Comparison of ENCODE assay signal across 8 mouse cellular contexts in genomic region chr7:144284241-144285065, GRCm38 (mm10).
DNase-seq lines count a peak whose midpoint lies in the region; ATAC-seq and TF ChIP-seq lines count a peak whose summit lies in the region.

No protein-coding gene starts in this region.

- H3K9ac ChIP-seq in stomach, postnatal 0 days (ENCODE audit: low read length): 0 out of 2 replicates have a peak overlapping the region, but pooled peaks have one; percentile 13

- peak; percentile 68 to 74 for DNase-seq in cerebellum, postnatal 25 days
- DNase-seq in cerebellum, adult 9-10 months: no peak
- peak; percentile 12 for DNase-seq in adrenal gland, postnatal 25 days
- DNase-seq in frontal cortex, adult 2 months (ENCODE audit: extremely low spot score in 1 of 2, low spot score in 1 of 2): peak; percentile 51 to 72
- DNase-seq in layer of hippocampus, postnatal 10 days (ENCODE audit: low spot score in 2 of 2): peak; percentile 57 to 69
- peak; percentile 78 for DNase-seq in midbrain, embryonic 10.5 days (ENCODE audit: low spot score)
- peak; percentile 16 for DNase-seq in stomach, postnatal 0 days (ENCODE audit: low spot score)
- DNase-seq in B cell, adult 2 months: no peak

- H3K4me3 ChIP-seq in midbrain, embryonic 10.5 days: peak overlapping the region; percentile 79
- peak overlapping the region; percentile 22 for H3K4me3 ChIP-seq in stomach, postnatal 0 days (ENCODE audit: low read depth, low read length)

- under 1% methylated on average over 44 of the region's 45 CpGs for WGBS in midbrain, embryonic 10.5 days
- WGBS in stomach, postnatal 0 days: 2% methylated on average over 43 of the region's 45 CpGs

- no peak for ATAC-seq in stomach, postnatal 0 days (ENCODE audit: low FRiP score, low TSS enrichment)

- H3K27ac ChIP-seq in midbrain, embryonic 10.5 days (replicated peaks): peak overlapping the region; percentile 97
- no peak overlapping the region for H3K27ac ChIP-seq in stomach, postnatal 0 days (replicated peaks)

- H3K4me2 ChIP-seq in stomach, postnatal 0 days (replicated peaks; ENCODE audit: low read depth): peak overlapping the region; percentile 49

- no peak for TF ChIP-seq EP300 in stomach, postnatal 0 days (optimal IDR thresholded peaks at IDR 0.05)

- H3K4me1 ChIP-seq in midbrain, embryonic 10.5 days: peaks cover 46% of the 10 kb centered on the region
- H3K4me1 ChIP-seq in stomach, postnatal 0 days (replicated peaks; ENCODE audit: control insufficient read depth, insufficient read depth): no peaks in the 10 kb centered on the region

- H3K9me3 ChIP-seq in midbrain, embryonic 10.5 days (replicated peaks): no peaks in the 10 kb centered on the region
- H3K9me3 ChIP-seq in stomach, postnatal 0 days (ENCODE audit: control insufficient read depth, low read length): no peaks in the 10 kb centered on the region

- no peak for TF ChIP-seq CTCF in stomach, postnatal 0 days (IDR thresholded peaks at IDR 0.05; ENCODE audit: low read depth)

- H3K27me3 ChIP-seq in midbrain, embryonic 10.5 days (ENCODE audit: low read depth, poor library complexity, severe bottlenecking): peaks cover 6% of the 10 kb centered on the region; the same call in 1 of the 2 replicates
- H3K27me3 ChIP-seq in stomach, postnatal 0 days (ENCODE audit: control insufficient read depth, insufficient read depth, low read length): no peaks in the 10 kb centered on the region

- no peaks in the 10 kb centered on the region for H3K36me3 ChIP-seq in midbrain, embryonic 10.5 days
- H3K36me3 ChIP-seq in stomach, postnatal 0 days (ENCODE audit: control insufficient read depth, insufficient read depth, low read length): no peaks in the 10 kb centered on the region

Comparison
In these comparisons a context has a peak if more than half of its experiments do, and no peak if none do; other contexts are left out.
1. DNase-seq: peak in cerebellum, postnatal 25 days (2 of 2), adrenal gland, postnatal 25 days (single experiment), frontal cortex, adult 2 months (2 of 2), layer of hippocampus, postnatal 10 days (2 of 2), midbrain, embryonic 10.5 days (single experiment) and stomach, postnatal 0 days (single experiment); none in cerebellum, adult 9-10 months (single experiment) and B cell, adult 2 months (0 of 2).